Mouse (Mus musculus) MN1 (cell line): ENCODE measurements around the gene Tspear.
A peak's percentile ranks its signal among the peaks of the same experiment; 100 is the strongest.
"Not testable (repeated sequence)": the region's sequence is repeated elsewhere in the genome, so short reads cannot be mapped to it uniquely, and the experiment has no call there.

ENCODE experiments used
- DNase-seq: peaks from one replicate; pipeline ENCODE4 v3.0.0-alpha.2; 2016; ENCODE audit warnings: low spot score

Gene Tspear

GRCm38 (mm10) chr10:77713734-77714133 is 27.4 kb downstream of the Tspear start:
- no peak for DNase-seq

- no peak for DNase-seq
Observed at GRCm38 (mm10) chr10:77715507-77715906, 29.1 kb downstream of the Tspear start, which contains the start of gene Gm10142. Gene Gm10142 (plus strand): TSS chr10:77715807.

GRCm38 (mm10) chr10:77720299-77720698 is 33.9 kb downstream of the Tspear start, which contains the start of gene Krtap12-1:
Gene Krtap12-1 (plus strand): TSS chr10:77720599.
- DNase-seq: not testable (repeated sequence)

- no peak for DNase-seq
Observed at GRCm38 (mm10) chr10:77724855-77725254, 38.5 kb downstream of the Tspear start.

GRCm38 (mm10) chr10:77726186-77726585 is 39.8 kb downstream of the Tspear start, which contains the start of gene Gm10100:
Gene Gm10100 (plus strand): TSS chr10:77726486.
- DNase-seq: no peak

GRCm38 (mm10) chr10:77728280-77728679 is 41.9 kb downstream of the Tspear start:
- DNase-seq: no peak

- no peak for DNase-seq
Observed at GRCm38 (mm10) chr10:77729241-77729640, 42.9 kb downstream of the Tspear start.

- no peak for DNase-seq
Observed at GRCm38 (mm10) chr10:77735928-77736327, 49.6 kb downstream of the Tspear start.

- no peak for DNase-seq
Observed at GRCm38 (mm10) chr10:77738929-77739328, 52.6 kb downstream of the Tspear start.

- not testable (repeated sequence) for DNase-seq
Observed at GRCm38 (mm10) chr10:77741924-77742688, 55.7 kb downstream of the Tspear start, which contains the start of gene Gm18596. Gene Gm18596 (minus strand): TSS chr10:77742638.

GRCm38 (mm10) chr10:77750686-77751085 is 64.3 kb downstream of the Tspear start:
- not testable (repeated sequence) for DNase-seq

GRCm38 (mm10) chr10:77751254-77751653 is 64.9 kb downstream of the Tspear start, which contains the start of gene Gm9736:
Gene Gm9736 (minus strand): TSS chr10:77751354.
- not testable (repeated sequence) for DNase-seq

GRCm38 (mm10) chr10:77752312-77752711 is 65.9 kb downstream of the Tspear start:
- DNase-seq: not testable (repeated sequence)

GRCm38 (mm10) chr10:77753448-77753847 is 67.1 kb downstream of the Tspear start:
- DNase-seq: no peak

GRCm38 (mm10) chr10:77759582-77759981 is 73.2 kb downstream of the Tspear start, which contains the start of gene Gm3233:
Gene Gm3233 (minus strand): TSS chr10:77759682.
- not testable (repeated sequence) for DNase-seq

- DNase-seq: no peak
Observed at GRCm38 (mm10) chr10:77769727-77770126, 83.4 kb downstream of the Tspear start.

GRCm38 (mm10) chr10:77771225-77771624 is 84.9 kb downstream of the Tspear start, which contains the start of gene Gm3238:
Gene Gm3238 (minus strand): TSS chr10:77771325.
- not testable (repeated sequence) for DNase-seq

- not testable (repeated sequence) for DNase-seq
Observed at GRCm38 (mm10) chr10:77772142-77772541, 85.8 kb downstream of the Tspear start.

- not testable (repeated sequence) for DNase-seq
Observed at GRCm38 (mm10) chr10:77776844-77777243, 90.5 kb downstream of the Tspear start, which contains the start of gene Gm7138. Gene Gm7138 (minus strand): TSS chr10:77776944.

- not testable (repeated sequence) for DNase-seq
Observed at GRCm38 (mm10) chr10:77782442-77782841, 96.1 kb downstream of the Tspear start, which contains the start of gene Gm3250. Gene Gm3250 (minus strand): TSS chr10:77782542.

GRCm38 (mm10) chr10:77783396-77783795 is 97.0 kb downstream of the Tspear start:
- not testable (repeated sequence) for DNase-seq

- DNase-seq: peak; percentile 42
Observed at GRCm38 (mm10) chr10:77787876-77788275, 101.5 kb downstream of the Tspear start, which contains the start of gene Gm7137. Gene Gm7137 (minus strand): TSS chr10:77788200.

- DNase-seq: no peak
Observed at GRCm38 (mm10) chr10:77788621-77789020, 102.3 kb downstream of the Tspear start.
